Mouse (Mus musculus): ENCODE data around the gene Inpp5b.

GRCm38 (mm10) chr4:124815901-124816300, 74.3 kb downstream of the Inpp5b start:
- no peak for TF ChIP-seq GATA1 (IDR thresholded peaks at IDR 0.05; ENCODE audit: borderline replicate concordance, low read length)
- TF ChIP-seq CTCF (IDR thresholded peaks at IDR 0.05; ENCODE audit: low read depth, low read length): no peak
- no peak for TF ChIP-seq TAL1 (conservative IDR thresholded peaks at IDR 0.05; ENCODE audit: low read depth, low read length)
- no peak for TF ChIP-seq POLR2AphosphoS5 (IDR thresholded peaks at IDR 0.05; ENCODE audit: insufficient replicate concordance, low read depth, low read length)
